Mouse (Mus musculus) embryonic facial prominence, embryonic 12.5 days (tissue): ENCODE measurements around the gene Cutc. TPM values are rescaled to one million over a fixed set of nuclear protein-coding genes. Genes with fewer than 3 reads are reported as not detected.

ENCODE experiments used
- ATAC-seq: fragments of 200-750 bp; cut with Nextera tagmentation; 2 replicates; pipeline ENCODE4 v1.8.0; 2017; ENCODE audit not compliant: insufficient number of reproducible peaks, insufficient read depth, low FRiP score, low TSS enrichment
- H3K27ac ChIP-seq: fragments of 300-500 bp; sonication (generic); 2 replicates; pipeline ENCODE4 v1.5.1; 2016; ENCODE audit warnings: mild to moderate bottlenecking
- H3K27me3 ChIP-seq: fragments of 300-500 bp; sonication (generic); 2 replicates; pipeline ENCODE4 v1.6.1; 2016; ENCODE audit warnings: mild to moderate bottlenecking, moderate library complexity
- H3K36me3 ChIP-seq: fragments of 300-500 bp; sonication (generic); 2 replicates; pipeline ENCODE4 v1.6.1; 2016; ENCODE audit warnings: mild to moderate bottlenecking
- H3K4me1 ChIP-seq: fragments of 300-500 bp; sonication (generic); 2 replicates; pipeline ENCODE4 v1.6.1; 2016
- H3K4me2 ChIP-seq: fragments of 300-500 bp; sonication (generic); replicated peaks from 2 replicates; pipeline ENCODE4 v1.6.1; 2016; ENCODE audit warnings: mild to moderate bottlenecking, moderate library complexity
- H3K4me3 ChIP-seq: fragments of 300-500 bp; sonication (generic); 2 replicates; pipeline ENCODE4 v1.5.1; 2016; ENCODE audit warnings: mild to moderate bottlenecking
- H3K9ac ChIP-seq: fragments of 300-500 bp; sonication (generic); 2 replicates; pipeline ENCODE4 v1.6.1; 2016; ENCODE audit warnings: mild to moderate bottlenecking, moderate library complexity
- H3K9me3 ChIP-seq: fragments of 300-500 bp; sonication (generic); 2 replicates; pipeline ENCODE4 v1.6.1; 2016; ENCODE audit warnings: mild to moderate bottlenecking, moderate library complexity
- WGBS: fragments of 180-500 bp; shearing (Covaris S2); methylation state at CpG from one replicate; pipeline ENCODE4 v1.1.7; 2016; 5-methylcytosine and 5-hydroxymethylcytosine counted together
- polyA plus RNA-seq: library from polyadenylated mRNA; unstranded; fragments of >200 nt; fragmentation: Nextera tagmentation; extraction: Ambion mirVana; gene quantifications from 2 replicates; pipeline ENCODE4 v1.2.1, GENCODE M21; 2016

The Cutc gene
- polyA plus RNA-seq, result 11.1 and 13.0 TPM in 2 replicates

DNA sequence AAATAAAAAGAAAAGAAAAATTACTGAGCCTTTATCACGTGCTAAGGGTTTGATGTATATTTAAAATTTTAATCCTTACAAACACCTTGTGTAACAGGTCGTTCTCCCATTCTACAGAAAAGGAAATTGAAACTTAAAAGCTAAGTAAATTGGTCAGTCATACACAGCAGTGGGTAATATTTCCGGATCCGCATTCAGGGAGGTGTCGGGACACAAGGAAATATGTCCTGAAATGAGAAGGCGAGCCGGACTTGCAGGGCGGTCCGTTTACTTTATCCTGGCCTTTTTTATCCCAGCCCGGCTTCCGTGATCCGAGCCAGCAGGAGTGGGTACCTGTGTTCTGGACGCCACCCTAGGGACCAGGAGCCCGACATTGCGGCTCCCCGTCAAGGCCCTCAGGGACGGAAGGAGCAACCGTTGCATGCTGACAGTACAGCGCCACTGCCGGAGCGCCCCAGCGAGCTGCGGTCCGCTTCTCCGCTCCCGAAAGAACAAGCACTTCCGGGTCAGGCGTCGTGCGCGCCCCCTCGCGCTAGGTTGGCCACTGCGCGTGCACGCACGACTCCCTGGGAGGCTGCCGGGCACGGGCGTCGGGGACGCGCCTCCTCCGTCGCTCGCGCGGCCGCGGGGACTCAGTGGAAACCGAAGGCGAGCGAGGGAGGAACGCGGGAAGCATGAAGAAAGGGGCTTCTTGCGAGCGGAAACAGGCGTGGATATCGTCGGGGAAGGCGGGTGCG lies at the start of gene Cutc, which contains the start of gene Cox15:
Cutc (plus strand) TSS at position 508 of the 737 bp plus-strand sequence.
Cox15 (minus strand) TSS at position 512 of the 737 bp plus-strand sequence.
- H3K4me1 ChIP-seq, result no peaks in the 10 kb centered on the region
- peaks cover 23% of the 10 kb centered on the region for H3K36me3 ChIP-seq
- H3K27ac ChIP-seq, result peak within 1 kb of the TSS; percentile 95
- WGBS, result under 1% methylated on average over 62 of the region's 62 CpGs
- peak within 1 kb of the TSS; percentile 57 for H3K4me2 ChIP-seq
- H3K9ac ChIP-seq, result peak within 1 kb of the TSS; percentile 75
- no peaks in the 10 kb centered on the region for H3K27me3 ChIP-seq
- no peaks in the 10 kb centered on the region for H3K9me3 ChIP-seq
- peak; percentile 82 for ATAC-seq
- H3K4me3 ChIP-seq, result peak within 1 kb of the TSS; percentile 63

DNA sequence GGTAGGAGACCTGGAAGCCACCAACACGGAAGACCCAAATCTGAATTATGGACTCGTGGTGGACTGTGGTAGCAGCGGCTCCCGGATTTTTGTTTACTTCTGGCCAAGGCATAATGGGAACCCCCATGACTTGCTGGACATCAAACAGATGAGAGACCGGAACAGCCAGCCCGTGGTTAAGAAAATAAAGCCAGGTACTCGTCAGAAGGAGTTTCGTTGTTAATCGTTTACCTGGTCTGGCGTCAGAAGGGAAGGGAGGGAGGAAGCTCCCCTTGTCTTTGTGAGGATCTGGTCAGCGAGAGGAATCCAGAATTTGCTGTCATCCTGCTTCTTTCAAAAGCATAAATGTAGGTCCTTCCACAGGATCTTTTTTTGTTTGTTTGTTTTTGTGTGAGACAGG lies 48.6 kb upstream of the Cutc start:
- Histone ChIP-seq H3K36me3 (peaks cover 66% of the 10 kb centered on the region), H3K4me3 (no peak overlapping the region), H3K4me2 (no peak overlapping the region), H3K4me1 (no peaks in the 10 kb centered on the region), H3K9me3 (no peaks in the 10 kb centered on the region), H3K27ac (no peak overlapping the region), H3K9ac (no peak overlapping the region), H3K27me3 (no peaks in the 10 kb centered on the region)
- 88% methylated on average over 11 of the region's 11 CpGs for WGBS
- ATAC-seq, result no peak

DNA sequence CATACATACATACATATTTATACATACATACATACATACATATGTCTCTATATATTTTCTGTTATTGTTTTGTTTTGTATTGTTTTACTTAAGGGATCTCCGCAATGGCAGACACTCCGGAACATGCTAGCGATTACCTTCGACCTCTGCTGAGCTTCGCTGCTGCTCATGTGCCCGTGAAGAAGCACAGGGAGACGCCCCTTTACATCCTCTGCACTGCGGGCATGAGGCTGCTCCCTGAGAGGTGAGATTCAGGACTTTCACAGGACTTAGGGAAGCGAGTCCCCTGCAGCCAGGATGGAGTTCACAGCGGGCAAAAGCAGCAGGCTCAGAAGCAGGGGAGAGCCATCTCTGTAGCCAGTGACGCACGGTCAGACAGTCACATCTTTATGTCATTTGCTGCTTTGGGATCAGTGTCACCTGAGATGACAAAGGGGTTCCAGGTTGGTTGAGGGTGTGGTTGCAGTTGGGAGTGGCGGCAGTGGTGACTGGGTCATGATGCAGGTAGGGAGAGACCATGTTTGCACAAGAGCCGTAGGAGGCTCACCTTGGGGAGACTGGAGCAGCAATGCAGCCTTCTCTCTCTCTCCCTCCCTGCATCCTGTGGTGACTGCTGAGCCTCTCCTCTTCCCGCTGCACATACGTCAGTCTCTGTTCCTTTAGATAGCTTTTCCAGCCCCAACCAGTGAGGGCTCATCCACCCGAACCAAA lies 47.9 kb upstream of the Cutc start:
- peaks cover 61% of the 10 kb centered on the region for H3K36me3 ChIP-seq
- H3K4me2 ChIP-seq, result no peak overlapping the region
- H3K27me3 ChIP-seq, result no peaks in the 10 kb centered on the region
- H3K9ac ChIP-seq, result no peak overlapping the region
- H3K4me1 ChIP-seq, result no peaks in the 10 kb centered on the region
- no peak overlapping the region for H3K4me3 ChIP-seq
- no peaks in the 10 kb centered on the region for H3K9me3 ChIP-seq
- no peak for ATAC-seq
- 88% methylated on average over 17 of the region's 17 CpGs for WGBS
- H3K27ac ChIP-seq, result no peak overlapping the region

DNA sequence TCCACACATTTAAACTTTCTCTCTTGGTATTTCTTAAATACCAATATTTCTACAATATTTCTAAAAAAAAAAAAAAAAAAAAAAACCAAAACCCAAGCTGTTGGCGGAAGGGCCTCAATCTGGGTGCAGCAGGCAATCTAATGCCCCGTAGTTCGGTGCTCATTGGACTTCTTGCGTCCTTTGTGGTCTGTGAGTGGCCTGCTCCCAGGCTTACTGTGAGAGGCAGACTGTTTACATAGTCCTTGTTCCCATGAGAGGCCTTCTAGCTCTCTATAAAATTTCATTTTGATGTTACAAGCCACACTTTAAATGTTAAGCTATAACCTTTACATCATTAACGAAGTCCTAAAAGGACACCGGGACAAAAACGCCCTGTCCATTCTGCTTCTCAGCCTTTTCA lies 44.6 kb upstream of the Cutc start:
- Histone ChIP-seq H3K4me2 (no peak overlapping the region), H3K27ac (no peak overlapping the region), H3K36me3 (peaks cover 47% of the 10 kb centered on the region), H3K9me3 (no peaks in the 10 kb centered on the region), H3K27me3 (no peaks in the 10 kb centered on the region), H3K9ac (no peak overlapping the region), H3K4me1 (no peaks in the 10 kb centered on the region), H3K4me3 (no peak overlapping the region)
- 95% methylated on average over 7 of the region's 7 CpGs for WGBS
- ATAC-seq, result no peak

DNA sequence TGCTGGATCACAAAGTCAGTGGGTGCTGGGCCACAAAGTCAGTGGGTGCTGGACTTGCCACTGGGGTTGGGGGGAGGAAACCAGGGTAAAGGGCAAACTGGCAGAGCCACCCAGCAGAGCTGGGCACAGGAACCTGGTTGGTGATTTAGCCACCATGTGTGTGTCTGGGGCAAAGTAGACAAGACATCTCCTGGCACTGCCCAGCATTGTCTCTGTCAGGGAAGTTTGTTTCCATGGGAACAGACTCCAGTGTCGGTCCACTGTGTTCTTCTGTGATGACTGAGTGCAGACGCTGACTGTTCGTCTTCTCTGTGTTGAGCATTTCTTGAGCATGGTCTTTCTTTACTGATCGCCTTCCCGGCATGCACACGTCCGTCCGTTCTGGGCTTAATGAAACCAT lies 43.5 kb upstream of the Cutc start:
- no peak overlapping the region for H3K4me2 ChIP-seq
- ATAC-seq, result no peak
- peaks cover 42% of the 10 kb centered on the region for H3K36me3 ChIP-seq
- H3K9ac ChIP-seq, result no peak overlapping the region
- H3K27me3 ChIP-seq, result no peaks in the 10 kb centered on the region
- H3K4me3 ChIP-seq, result no peak overlapping the region
- no peaks in the 10 kb centered on the region for H3K4me1 ChIP-seq
- no peak overlapping the region for H3K27ac ChIP-seq
- H3K9me3 ChIP-seq, result no peaks in the 10 kb centered on the region
- WGBS, result 91% methylated on average over 8 of the region's 8 CpGs

DNA sequence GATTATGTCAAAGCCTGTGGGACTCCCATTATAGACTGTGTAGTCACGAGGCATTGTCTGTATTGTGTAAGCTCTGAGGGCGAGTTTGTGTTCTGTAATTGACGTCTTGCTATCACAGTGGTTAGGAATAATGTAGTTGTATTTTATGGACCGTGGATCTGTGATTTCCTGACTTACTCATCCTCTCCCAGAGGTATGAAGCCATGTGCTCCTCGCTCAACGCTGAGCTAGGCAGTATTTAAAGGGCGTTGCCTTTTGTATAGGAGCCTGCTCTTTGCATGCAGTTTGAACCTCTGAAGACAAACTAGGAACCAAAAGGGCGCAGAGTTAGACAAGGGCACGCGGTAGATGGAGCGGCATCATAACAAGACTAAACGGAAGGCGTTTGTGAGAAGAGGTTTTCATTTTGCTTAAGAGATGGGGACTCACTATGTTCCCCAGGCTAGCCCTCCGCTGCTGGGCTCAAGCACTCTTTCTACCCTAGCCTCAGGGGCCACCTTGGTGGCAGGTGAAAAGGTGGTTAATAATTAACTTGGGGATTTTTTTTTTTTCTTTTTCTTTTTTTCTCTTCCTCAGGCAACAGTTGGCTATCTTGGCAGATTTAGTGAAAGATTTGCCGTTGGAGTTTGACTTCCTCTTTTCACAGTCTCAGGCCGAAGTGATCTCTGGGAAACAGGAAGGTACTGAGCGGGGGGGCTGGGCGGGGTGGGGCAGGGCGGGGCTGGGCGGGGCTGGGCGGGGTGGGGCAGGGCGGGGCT lies 41.5 kb upstream of the Cutc start:
- Histone ChIP-seq H3K27me3 (no peaks in the 10 kb centered on the region), H3K27ac (no peak overlapping the region), H3K4me3 (no peak overlapping the region), H3K36me3 (peaks cover 29% of the 10 kb centered on the region), H3K9me3 (no peaks in the 10 kb centered on the region), H3K4me2 (no peak overlapping the region), H3K9ac (no peak overlapping the region), H3K4me1 (no peaks in the 10 kb centered on the region)
- no peak for ATAC-seq
- WGBS, result 62% methylated on average over 22 of the region's 22 CpGs

DNA sequence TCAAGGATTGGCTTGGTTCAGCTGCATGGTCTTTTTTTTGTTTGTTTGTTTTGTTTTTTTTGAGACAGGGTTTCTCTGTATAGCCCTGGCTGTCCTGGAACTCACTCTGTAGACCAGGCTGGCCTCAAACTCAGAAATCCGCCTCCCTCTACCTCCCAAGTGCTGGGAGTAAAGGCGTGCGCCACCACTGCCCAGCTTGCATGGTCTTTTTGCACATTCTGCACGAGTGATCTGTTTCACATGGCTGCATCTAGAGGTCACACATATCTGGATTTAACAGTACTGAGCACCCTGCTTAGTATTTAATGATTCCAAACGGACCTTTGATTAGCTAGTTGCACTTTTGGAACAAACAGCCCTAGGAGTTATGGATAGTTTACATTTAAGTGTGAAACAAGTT lies 40.8 kb upstream of the Cutc start:
- Histone ChIP-seq H3K4me1 (no peaks in the 10 kb centered on the region), H3K27me3 (no peaks in the 10 kb centered on the region), H3K9me3 (no peaks in the 10 kb centered on the region), H3K27ac (no peak overlapping the region), H3K36me3 (peaks cover 24% of the 10 kb centered on the region), H3K4me3 (no peak overlapping the region), H3K4me2 (no peak overlapping the region), H3K9ac (no peak overlapping the region)
- no peak for ATAC-seq
- WGBS, result 82% methylated on average over 5 of the region's 5 CpGs

DNA sequence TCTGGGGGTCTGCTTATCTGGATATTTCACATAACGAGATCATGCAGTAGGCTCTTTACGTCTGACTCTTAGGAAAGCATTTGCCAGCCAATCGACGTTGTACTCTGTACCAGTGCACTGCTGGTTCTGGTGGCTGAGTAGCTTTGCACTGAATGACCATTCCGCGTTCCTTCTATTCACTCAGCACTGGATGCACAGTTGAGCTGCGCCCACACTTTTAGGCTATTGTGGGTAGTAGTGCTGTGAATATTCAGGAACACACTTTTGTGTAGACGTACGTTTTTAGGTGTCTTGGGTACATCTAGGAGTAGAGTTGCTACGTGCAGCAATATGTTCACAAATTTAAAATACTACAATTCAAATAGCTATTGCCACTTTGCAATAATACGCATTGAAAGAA lies 32.7 kb upstream of the Cutc start:
- ATAC-seq, result no peak
- WGBS, result 94% methylated on average over 11 of the region's 11 CpGs
- H3K9me3 ChIP-seq, result no peaks in the 10 kb centered on the region
- H3K4me1 ChIP-seq, result no peaks in the 10 kb centered on the region
- no peaks in the 10 kb centered on the region for H3K27me3 ChIP-seq
- H3K9ac ChIP-seq, result no peak overlapping the region
- H3K36me3 ChIP-seq, result peaks cover 28% of the 10 kb centered on the region
- H3K4me3 ChIP-seq, result no peak overlapping the region
- H3K4me2 ChIP-seq, result no peak overlapping the region
- H3K27ac ChIP-seq, result no peak overlapping the region

DNA sequence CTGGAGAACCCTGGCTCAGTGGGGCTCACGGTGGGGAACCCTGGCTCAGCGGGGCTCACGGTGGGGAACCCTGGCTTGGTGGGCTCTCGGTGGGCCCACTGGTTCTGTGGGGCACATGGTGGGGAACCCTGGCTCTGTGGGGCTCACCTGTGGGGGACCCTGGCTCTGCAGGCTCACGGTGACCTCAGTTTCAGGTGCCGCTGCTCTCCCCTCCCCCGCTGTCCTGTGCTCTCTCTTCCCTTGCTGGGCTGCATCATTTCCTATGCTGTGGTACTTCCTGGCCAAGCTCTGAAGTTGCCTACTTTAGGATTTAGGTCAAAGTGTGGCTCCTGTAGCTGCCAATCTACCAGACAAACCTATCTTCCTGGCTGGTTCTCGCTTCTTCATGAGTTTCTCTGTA lies 29.9 kb upstream of the Cutc start:
- ATAC-seq, result no peak
- Histone ChIP-seq H3K36me3 (peaks cover 49% of the 10 kb centered on the region), H3K4me1 (no peaks in the 10 kb centered on the region), H3K27ac (no peak overlapping the region), H3K4me2 (no peak overlapping the region), H3K27me3 (no peaks in the 10 kb centered on the region), H3K4me3 (no peak overlapping the region), H3K9ac (no peak overlapping the region), H3K9me3 (no peaks in the 10 kb centered on the region)
- 82% methylated on average over 8 of the region's 8 CpGs for WGBS

DNA sequence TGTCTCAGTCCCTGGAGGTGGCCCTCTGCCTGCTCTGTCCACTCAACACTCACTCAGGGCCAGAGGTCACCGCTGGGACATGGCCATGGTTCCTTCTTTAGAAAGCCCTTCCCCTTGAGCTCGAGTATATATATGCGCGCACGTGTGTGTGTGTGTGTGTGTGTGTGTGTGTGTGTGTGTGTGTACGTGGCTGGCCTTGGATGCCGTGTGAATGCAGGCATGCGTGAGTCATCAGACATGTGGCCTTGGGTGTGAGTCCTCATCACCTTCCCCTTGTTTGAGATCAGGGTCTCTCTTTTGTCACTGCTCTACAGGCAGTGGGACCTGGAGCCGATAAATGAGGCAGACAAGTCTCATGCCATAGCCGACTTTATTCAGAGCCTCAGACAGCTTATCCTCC lies 29.3 kb upstream of the Cutc start:
- Histone ChIP-seq H3K36me3 (peaks cover 55% of the 10 kb centered on the region), H3K27me3 (no peaks in the 10 kb centered on the region), H3K9me3 (no peaks in the 10 kb centered on the region), H3K9ac (no peak overlapping the region), H3K27ac (no peak overlapping the region), H3K4me3 (no peak overlapping the region), H3K4me2 (no peak overlapping the region), H3K4me1 (no peaks in the 10 kb centered on the region)
- no peak for ATAC-seq
- 83% methylated on average over 10 of the region's 10 CpGs for WGBS

DNA sequence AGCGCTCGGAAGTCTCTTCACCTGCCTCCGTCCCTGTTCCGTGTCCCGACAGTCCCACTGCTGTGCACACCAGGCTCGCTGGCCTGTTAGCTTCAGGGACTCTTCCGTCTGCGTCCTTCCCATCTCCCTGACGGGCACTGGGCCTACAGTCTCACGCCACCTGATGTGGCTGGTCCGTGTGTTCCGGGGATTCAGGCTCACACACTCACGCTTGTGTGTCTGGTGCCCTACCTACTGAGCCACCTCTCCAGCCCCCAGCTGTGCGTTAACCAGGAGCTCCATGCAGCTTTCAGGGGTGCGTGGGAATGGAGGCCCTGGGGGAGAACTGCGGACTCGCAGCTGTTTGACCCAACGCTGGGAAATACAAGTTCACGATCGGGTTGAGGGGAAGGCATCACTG lies 28.6 kb upstream of the Cutc start:
- Histone ChIP-seq H3K4me2 (no peak overlapping the region), H3K4me1 (no peaks in the 10 kb centered on the region), H3K27me3 (no peaks in the 10 kb centered on the region), H3K36me3 (peaks cover 59% of the 10 kb centered on the region), H3K27ac (no peak overlapping the region), H3K9ac (no peak overlapping the region), H3K9me3 (no peaks in the 10 kb centered on the region), H3K4me3 (no peak overlapping the region)
- ATAC-seq, result no peak
- 91% methylated on average over 20 of the region's 20 CpGs for WGBS
